Mouse (Mus musculus): ENCODE measurements at regions not wholly inside any gene's neighbourhood (a gene's known extent, or its start where the extent isn't known, plus 50 kb on each side); places are given as distances from the start of the nearest gene placed in this dataset.

DNA sequence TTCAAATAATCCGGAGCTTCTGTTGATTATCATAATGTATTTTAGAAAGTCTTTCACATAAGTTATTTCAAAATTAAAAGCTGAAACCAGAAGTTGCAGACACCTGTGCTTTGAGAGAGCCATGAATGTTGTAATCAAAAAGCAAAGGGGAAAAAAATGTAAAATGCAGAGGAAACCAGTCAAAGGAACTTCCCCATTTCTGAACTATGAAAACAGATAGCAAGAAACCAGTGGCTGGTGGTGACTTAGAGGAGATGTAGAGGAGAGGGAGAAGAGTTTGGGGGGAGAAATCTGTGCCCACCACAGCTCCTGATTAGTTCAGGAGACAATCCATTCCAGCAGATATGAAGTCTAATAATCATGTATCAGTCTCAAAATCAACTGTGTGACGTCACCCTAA, 360.3 kb upstream of the Gcfc2 start:
- ATAC-seq (ENCODE audit: insufficient number of reproducible peaks, low FRiP score, low TSS enrichment): no peak

DNA sequence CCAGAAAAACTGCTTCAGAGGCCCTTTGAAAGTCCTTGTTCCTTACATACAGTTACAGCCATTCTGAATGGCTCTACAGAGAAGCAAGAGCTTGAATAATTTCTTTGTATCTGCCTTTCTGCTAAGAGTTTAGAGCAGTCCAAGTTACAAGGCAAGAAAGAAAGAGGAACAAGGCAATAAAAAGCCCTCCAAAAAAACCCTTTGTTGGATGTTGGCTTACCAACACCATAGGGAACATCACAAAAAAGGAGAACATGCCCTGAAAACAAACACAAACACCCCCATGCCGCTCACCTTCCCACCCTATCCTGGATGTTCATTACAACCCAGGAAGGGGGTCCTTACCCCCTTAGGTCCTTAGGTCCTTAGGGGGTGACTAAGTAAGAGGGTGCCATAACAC, 359.2 kb upstream of the Gcfc2 start:
- ATAC-seq (ENCODE audit: insufficient number of reproducible peaks, low FRiP score, low TSS enrichment): no peak

DNA sequence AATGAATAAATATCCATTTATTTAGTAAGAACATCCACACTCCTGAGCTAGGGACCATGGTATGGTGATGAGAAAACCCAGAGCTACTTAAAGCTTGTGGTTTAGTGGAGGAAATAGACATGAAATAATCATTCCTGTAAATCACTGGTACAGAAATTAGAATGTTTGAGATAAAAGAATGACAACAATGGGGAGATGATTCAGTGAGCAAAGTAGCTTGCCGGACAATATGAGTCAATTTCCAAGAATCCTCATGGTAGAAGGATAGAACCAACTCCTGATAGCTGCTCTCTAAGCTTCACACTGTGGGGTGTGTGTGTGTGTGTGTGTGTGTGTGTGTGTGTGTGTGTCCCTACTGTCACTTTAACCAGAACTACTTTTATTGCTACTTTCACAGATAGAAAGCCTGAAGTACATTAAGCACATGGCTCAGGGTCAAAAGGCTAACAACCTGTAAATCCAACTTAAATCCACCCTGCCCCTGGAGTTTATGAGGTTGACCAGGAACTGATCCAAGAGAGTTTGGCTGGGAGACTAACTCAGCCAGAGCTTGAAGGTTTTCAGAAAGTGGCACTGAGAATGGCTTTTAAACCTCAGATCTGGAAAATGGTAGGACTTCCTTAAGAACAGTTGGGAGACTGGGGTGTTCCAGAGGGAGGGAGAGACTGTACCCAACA, 336.9 kb upstream of the Gcfc2 start:
- no peak for ATAC-seq (ENCODE audit: insufficient number of reproducible peaks, low FRiP score, low TSS enrichment)

DNA sequence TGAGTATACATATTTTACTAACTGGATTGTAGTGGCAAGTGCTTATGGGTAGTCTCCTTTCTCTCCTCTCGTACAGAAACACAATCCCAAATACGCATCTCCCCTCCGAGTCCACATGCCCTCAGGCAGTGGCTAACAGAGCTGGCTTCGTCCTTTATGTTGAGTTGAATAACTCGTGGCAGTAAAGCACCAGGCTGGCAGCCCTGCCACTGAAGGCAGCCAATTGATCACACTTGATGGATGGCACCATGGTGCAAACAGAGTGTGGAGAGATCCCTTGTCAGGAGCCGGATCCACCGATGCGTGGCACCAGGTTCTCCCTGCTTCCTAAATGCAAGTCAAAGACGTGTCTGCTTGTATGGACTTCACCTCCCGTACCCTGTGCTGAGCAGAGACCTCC, 333.7 kb upstream of the Gcfc2 start:
- ATAC-seq (ENCODE audit: insufficient number of reproducible peaks, low FRiP score, low TSS enrichment): no peak

DNA sequence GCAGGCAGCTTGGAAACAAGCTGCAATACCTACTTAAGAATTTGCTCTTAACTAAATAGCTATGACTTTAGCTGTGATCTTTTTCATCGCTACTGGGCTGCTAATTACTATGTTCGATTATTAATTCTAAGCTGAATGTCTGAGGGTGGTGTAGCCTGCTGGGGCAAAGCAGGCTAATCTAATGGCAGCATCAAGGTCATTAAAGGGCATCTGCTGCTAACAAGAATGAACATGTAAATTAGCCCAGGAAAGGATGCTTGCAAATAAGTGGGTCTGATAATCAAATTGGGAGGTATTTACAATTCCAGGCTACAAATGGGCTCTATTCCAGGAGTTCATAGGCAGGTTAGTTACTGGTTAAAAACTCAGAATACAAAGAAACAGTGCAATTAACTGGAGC, 327.5 kb upstream of the Gcfc2 start:
- ATAC-seq (ENCODE audit: insufficient number of reproducible peaks, low FRiP score, low TSS enrichment): no peak

DNA sequence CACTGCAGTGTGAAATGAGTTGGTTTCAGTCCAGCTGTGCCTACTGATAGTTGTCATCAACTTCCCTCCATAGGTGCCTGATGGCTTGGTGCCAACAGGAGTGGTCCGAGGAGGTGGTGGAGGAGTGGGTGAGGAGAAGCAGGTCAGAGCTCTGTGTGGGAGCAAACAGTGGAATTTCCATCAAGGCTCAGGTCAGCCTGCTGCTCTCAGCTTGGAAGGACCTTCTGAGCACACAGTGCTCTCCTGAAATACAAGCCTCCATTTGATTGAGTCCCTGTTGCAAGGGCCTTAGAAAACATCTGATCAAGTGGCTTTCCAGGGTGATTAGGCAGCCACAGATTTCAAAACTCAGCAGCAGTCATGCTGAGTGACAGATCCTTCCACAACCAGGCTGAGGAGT, 314.8 kb upstream of the Gcfc2 start:
- no peak for ATAC-seq (ENCODE audit: insufficient number of reproducible peaks, low FRiP score, low TSS enrichment)

DNA sequence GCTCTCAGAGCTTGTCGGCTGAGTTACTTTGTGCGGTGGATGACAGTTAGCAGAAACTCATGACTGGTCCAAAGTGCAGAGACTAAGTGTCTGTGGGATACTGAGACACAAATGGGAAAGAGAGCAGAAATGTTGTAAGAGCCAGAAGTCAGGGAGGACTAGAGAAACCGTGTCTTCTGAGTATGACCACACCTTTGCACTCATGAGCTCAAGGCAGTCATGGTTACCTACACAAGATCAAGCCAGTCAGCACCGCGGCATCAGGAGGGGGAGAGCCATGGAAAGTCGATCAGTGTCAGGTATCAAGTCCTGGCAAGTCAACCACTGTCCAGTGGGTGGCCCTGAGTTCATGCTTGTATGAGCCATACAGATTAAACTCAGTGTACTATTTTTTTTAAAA, 311.5 kb upstream of the Gcfc2 start:
- no peak for ATAC-seq (ENCODE audit: insufficient number of reproducible peaks, low FRiP score, low TSS enrichment)

DNA sequence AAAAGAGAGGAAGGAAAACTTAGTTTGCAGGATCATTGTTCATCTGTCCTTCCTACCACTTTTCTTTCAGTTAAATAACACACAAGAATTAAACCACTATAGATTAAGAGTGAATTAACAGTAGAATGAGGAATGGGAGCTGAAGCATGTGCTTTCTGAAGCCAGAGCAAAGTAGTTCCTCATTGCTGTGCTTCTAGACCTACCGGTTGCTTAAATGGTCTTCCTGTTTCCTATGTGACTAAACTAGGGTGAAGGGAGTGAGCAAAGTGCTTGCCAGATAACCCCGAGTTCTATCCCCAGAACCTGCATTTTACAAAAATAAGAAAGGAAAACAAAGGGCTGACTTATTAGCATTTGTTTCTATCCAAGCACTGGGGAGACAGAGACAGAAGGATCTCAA, 305.5 kb upstream of the Gcfc2 start:
- ATAC-seq (ENCODE audit: insufficient number of reproducible peaks, low FRiP score, low TSS enrichment): no peak

DNA sequence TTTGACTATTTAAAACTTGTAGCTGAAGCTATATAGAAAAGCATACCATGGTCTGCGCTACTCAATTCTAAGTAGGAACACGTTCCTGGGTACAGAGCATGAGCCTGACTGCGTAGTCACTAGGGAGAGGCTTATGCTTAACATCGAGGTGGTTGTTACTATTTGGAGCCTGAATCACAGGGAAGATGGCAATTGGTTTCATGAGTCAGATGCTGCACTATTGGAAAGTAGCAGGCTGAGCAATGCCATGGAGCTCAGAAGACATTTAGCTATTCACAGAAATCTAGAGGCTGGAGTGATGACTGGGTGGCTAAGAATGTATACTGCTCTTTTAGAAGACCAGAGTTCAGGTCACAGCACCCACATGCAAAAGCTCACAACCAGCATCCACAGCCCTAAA, 302.4 kb upstream of the Gcfc2 start:
- no peak for ATAC-seq (ENCODE audit: insufficient number of reproducible peaks, low FRiP score, low TSS enrichment)

DNA sequence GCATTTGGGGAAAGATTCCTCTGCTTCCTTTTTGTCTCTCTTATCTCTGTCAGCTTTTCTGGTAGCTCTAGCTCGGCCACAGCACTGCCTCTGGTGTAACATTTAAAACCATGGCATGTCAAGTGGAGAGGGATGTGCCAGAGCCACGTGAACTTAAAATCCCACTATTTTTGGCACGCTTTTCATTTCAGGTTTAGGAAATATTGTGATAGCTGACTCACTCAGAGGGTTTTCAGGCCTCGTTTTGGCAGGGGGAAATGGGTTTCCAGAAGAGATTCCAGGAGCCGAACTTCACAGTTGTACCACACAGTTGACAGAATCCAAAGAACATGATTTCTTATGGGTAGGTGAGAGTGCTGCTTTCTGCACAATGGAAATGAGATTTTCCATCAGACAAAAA, 300.8 kb upstream of the Gcfc2 start:
- no peak for ATAC-seq (ENCODE audit: insufficient number of reproducible peaks, low FRiP score, low TSS enrichment)

DNA sequence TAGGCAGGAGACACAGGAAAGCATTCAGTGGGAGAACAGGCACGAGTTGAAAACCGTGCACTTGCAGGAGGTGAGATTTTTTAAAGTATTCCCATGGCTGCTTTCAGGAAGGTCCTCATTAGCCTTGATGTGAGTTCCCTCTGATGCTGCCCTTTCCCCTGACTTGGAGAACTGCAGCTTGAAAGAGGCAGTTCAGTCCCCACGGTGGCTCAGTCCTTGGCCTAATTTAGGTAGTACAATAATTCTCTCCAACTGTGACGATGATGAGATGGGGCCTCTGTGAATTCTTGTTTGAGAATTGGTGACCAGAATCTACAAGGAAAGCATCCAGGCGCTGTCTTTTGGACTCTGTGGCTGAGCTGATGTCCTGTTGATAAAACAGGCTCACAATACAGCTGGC, 298.5 kb upstream of the Gcfc2 start:
- no peak for ATAC-seq (ENCODE audit: insufficient number of reproducible peaks, low FRiP score, low TSS enrichment)

DNA sequence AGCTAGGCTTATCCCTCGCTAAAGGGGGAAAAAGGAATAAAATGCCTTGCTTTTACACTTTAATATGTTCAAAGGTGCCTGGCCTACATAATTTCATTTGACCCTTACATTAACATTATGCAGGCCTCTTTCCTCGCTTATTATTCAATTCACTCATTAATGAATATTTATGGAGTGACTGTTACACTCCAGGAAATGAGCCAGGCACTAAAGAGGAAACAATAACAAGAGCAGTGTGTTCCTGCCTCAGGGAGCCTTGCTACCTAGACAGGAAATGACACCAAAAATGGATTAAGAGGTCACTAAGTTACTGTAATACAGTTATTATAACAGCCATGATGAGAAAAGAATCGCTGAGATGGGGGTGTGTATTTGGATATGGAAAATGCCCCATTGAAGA, 289.9 kb upstream of the Gcfc2 start:
- ATAC-seq (ENCODE audit: insufficient number of reproducible peaks, low FRiP score, low TSS enrichment): no peak

DNA sequence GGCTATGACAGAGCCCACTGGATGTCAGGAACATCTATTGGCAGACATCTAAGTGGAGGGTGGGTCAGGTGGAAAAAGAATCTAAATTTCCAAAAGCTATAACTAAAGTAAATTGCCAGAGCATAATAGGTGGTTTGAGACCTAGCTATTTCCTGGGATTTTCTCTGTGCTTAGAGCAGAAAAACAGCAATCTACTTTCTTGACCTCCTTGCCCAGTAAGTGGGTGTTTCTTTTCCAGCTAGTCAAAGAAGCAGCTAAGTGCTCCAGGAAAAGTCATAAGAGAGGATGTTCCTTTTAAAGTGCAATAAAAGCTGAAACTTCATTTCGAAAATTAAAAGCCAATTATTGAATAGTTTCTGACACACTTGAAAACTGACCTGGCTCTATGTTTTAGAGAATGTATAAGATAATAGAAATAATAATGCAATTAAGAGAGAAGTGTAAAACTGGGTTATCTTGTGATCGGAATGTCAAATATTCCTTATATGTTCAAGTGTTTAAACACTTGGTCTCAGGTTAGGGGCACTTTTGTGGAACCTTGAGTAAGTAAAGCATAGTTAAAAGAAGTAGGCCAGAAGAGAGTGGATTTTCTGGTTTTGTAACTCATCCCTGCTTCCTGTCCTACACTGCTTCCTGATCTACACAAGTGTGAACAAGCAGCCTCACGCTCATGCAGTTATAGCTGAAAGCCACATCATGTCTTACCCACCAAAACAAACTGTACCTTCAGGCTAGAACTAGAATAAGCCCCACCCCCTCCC, 275.7 kb upstream of the Gcfc2 start:
- no peak for ATAC-seq (ENCODE audit: insufficient number of reproducible peaks, low FRiP score, low TSS enrichment)

DNA sequence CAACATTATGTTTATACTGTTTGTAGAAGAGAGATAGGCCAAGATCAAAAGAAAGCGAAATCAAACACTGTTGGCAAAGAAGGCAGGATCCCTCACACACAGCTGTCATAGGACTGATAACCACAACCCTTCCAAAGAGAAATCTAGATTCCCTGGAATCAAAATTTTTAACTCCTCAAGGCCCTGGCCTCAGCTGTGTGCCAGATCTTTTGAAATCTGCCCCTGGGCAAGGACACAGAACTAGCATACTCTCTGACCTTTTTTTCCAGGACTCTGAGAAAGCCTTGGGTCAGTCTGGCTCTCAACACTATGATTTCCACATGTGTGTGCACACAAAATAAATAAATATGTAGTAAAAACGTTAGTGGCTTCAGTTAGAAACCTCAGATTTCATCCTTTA, 271.6 kb upstream of the Gcfc2 start:
- ATAC-seq (ENCODE audit: insufficient number of reproducible peaks, low FRiP score, low TSS enrichment): no peak

DNA sequence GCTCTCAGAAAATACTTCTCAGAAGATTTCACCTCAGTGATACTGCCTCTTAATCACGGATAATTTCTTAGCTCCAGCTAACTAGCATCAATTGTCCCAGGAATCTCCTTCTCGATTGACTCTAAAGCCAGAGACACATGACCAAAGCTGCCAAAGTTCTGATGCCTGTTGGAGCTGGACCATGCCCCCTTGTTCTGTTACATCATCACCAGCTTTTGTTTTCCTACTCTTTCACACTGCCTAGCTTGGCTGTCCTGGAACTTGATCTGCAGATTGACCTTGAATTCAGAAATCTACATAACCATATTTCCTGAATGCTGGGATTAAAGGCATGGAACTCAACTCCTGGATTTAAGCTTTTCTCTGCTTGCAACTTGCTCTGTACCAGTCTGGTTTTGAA, 268.3 kb upstream of the Gcfc2 start:
- ATAC-seq (ENCODE audit: insufficient number of reproducible peaks, low FRiP score, low TSS enrichment): no peak

DNA sequence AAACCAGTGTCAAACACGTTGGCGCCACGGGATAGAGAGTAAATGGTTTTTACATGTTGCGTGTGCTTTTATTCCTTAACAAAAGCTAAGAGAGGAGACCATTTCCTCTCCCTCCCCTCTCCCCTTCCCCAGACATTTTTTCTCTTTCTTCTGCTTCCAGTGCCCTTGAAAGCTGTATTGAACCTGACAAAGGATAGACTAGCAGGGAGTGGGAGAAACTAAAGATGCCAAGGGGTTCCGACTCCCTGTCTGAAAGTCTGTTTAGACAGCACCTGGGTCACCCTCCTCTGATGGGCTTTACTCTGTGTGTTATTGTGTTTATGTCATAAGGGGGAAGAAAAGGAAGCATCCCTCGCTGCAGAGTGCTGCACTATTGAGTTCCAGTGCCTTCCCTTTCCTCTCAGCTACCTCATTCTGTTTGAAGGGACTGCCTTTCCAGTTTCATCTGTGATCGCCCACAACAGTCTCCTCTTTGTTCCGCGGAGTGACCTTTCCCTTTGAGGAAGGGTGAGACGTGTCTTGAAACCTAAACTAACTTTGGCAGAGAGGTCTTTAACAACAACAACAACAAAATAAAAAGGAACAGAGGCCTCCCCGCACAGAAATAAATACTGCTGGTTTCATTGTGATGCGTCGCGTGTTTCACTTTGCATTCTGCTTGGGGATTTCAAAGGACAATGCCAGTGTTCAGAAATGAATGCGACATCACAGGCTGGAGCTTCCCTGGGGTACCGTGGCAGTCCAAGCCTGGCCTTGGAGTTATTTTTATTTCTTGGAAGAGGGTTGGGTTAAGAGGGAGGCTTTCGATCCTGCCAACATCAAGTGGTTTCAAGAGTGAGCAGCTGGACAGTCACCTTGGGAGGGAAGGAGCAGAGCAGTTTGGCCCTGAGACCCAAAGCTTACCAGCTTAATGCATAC, 262.7 kb upstream of the Gcfc2 start:
- ATAC-seq (ENCODE audit: insufficient number of reproducible peaks, low FRiP score, low TSS enrichment): peak; percentile 52

DNA sequence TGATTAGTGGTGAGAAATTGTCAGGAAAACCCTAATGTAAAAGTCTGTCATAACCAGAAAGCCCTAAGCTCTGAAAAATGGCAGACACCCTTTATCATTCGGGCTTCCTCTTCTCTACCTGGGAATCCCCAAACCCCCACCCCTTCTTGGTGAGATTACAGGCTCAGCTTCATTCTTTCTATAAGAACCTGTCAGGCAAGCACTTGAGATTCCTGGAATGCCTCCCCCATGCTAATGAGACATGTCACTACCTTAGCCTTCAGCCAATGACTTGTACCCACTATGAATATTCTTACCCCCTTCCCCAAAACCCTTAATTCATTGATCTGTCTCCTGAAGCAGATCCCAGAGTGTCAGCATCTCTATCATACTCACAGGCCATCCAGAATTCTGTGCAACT, 254.5 kb upstream of the Gcfc2 start:
- ATAC-seq (ENCODE audit: insufficient number of reproducible peaks, low FRiP score, low TSS enrichment): no peak

DNA sequence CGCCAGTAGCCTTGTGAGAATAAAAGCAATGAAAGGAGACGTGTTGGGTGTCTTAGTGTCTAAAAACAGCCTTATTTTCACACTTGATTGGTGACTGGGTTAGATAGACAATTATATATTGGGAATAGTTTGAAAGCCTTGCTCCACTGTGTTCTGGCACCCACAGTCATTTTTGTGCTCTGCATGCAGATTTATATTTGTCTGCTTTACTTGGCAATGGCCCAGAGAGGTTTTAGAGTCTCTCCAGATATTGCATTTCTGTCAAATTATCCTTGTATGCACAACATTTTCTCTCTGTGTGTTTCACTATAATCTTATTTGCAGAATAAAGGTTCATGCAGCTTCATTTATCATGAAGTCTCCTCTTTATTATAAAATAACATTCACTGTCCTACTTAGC, 250.2 kb upstream of the Gcfc2 start:
- no peak for ATAC-seq (ENCODE audit: insufficient number of reproducible peaks, low FRiP score, low TSS enrichment)

DNA sequence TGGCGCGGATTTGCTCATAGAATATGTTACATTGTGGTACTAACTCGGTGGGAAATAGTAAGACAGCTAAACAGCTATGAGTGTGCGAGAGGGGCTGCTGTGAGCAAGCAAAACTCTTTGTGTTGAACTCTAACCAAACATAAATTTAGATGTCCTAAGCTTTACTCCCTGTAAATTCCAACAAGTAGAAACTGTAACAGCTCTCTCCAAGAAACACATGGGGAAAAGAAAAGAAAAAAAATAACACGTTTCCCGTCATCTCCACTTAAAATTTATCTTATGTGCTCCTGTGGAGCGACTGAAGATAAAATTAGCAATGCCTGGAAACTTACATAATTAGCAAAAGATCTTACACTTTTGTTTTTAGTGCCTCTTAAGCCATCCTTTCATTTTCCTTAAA, 226.2 kb upstream of the Gcfc2 start:
- ATAC-seq (ENCODE audit: insufficient number of reproducible peaks, low FRiP score, low TSS enrichment): no peak

DNA sequence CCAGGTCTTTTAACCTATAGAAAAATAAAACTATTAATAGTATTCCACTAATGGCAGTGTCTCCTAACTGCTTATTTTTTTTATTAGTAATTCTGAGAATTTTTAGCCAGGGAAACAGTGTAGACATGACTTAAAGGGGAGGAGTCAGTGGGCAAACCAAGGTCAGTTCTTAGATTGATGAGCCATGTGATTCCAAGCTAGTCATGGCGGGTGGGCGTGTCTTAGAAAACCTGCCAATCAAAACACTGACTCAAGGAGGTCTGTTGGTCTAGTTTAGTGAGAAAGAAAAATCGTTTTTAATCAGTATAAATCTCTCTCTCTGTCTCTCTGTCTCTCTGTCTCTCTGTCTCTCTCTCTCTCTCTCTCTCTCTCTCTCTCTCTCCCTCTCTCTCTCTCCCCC, 225.3 kb upstream of the Gcfc2 start:
- ATAC-seq (ENCODE audit: insufficient number of reproducible peaks, low FRiP score, low TSS enrichment): no peak

DNA sequence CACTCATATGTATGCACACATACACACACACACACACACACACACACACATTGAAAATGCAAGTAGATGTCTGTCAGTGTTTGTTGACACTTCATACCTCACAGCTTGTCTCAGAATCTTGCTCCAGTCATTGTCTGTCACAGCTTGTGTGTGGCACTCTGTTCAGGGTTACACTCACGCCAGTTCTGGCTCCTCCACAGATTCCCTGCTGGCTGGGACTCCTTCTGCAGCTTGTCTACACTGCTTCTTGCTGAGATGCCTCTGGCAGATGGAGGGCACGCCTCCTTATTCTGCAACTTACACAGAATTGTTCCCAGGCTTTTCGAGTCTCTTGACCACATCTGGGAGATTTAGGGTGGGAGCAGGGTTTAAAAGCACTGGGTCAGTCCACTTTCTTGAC, 208.6 kb upstream of the Gcfc2 start:
- no peak for ATAC-seq (ENCODE audit: insufficient number of reproducible peaks, low FRiP score, low TSS enrichment)

Measured in cerebellum, adult (tissue).